Mouse (Mus musculus): ENCODE results near the gene 4930451I11Rik.

4930451I11Rik gene

GRCm38 (mm10) chr7:126800269-126801056 lies 31.0 kb downstream of the 4930451I11Rik start:
- peak; percentile 45 to 58 for DNase-seq (ENCODE audit: low spot score in 2 of 2)

GRCm38 (mm10) chr7:126799468-126800268 lies 31.8 kb downstream of the 4930451I11Rik start:
- peak in 1 of 2 experiments; percentile 89 for DNase-seq (ENCODE audit: low spot score in 2 of 2)

GRCm38 (mm10) chr7:126799050-126799467 lies 32.4 kb downstream of the 4930451I11Rik start:
- DNase-seq (ENCODE audit: low spot score in 2 of 2) = peak; percentile 96 to 98

- DNase-seq (ENCODE audit: low spot score in 2 of 2) = peak in 1 of 2 experiments; percentile 39
Measured at GRCm38 (mm10) chr7:126798127-126799049, 33.1 kb downstream of the 4930451I11Rik start.

GRCm38 (mm10) chr7:126797411-126798126 lies 33.9 kb downstream of the 4930451I11Rik start, which contains the start of gene Fam57b:
Gene Fam57b (plus strand): TSS chr7:126797668.
- DNase-seq (ENCODE audit: low spot score in 2 of 2) = peak in 1 of 2 experiments; percentile 28

GRCm38 (mm10) chr7:126796350-126796932 lies 35.0 kb downstream of the 4930451I11Rik start:
- DNase-seq (ENCODE audit: low spot score in 2 of 2) = peak; percentile 76 to 77

GRCm38 (mm10) chr7:126795387-126796317 lies 35.8 kb downstream of the 4930451I11Rik start:
- no peak for DNase-seq (ENCODE audit: low spot score in 2 of 2)

GRCm38 (mm10) chr7:126794271-126794605 lies 37.2 kb downstream of the 4930451I11Rik start:
- DNase-seq (ENCODE audit: low spot score in 2 of 2) = no peak

GRCm38 (mm10) chr7:126793456-126794270 lies 37.8 kb downstream of the 4930451I11Rik start:
- DNase-seq (ENCODE audit: low spot score in 2 of 2) = no peak

- DNase-seq (ENCODE audit: low spot score in 2 of 2) = no peak
Measured at GRCm38 (mm10) chr7:126792721-126793443, 38.6 kb downstream of the 4930451I11Rik start.

GRCm38 (mm10) chr7:126791851-126792720 lies 39.4 kb downstream of the 4930451I11Rik start, which contains the start of gene Ppp4c:
Gene Ppp4c (minus strand): TSS chr7:126792496.
- peak; percentile 97 to 98 for DNase-seq (ENCODE audit: low spot score in 2 of 2)

GRCm38 (mm10) chr7:126789141-126789540 lies 42.3 kb downstream of the 4930451I11Rik start:
- DNase-seq (ENCODE audit: low spot score in 2 of 2) = no peak

GRCm38 (mm10) chr7:126786142-126786541 lies 45.3 kb downstream of the 4930451I11Rik start:
- no peak for DNase-seq (ENCODE audit: low spot score in 2 of 2)

GRCm38 (mm10) chr7:126785056-126785455 lies 46.4 kb downstream of the 4930451I11Rik start:
- DNase-seq (ENCODE audit: low spot score in 2 of 2) = no peak

GRCm38 (mm10) chr7:126784469-126784868 lies 47.0 kb downstream of the 4930451I11Rik start:
- no peak for DNase-seq (ENCODE audit: low spot score in 2 of 2)

- no peak for DNase-seq (ENCODE audit: low spot score in 2 of 2)
Measured at GRCm38 (mm10) chr7:126782693-126783092, 48.7 kb downstream of the 4930451I11Rik start.
